Mouse (Mus musculus): ENCODE measurements around the gene Chpf2. TPM values are rescaled to one million over a fixed set of nuclear protein-coding genes. Genes with fewer than 3 reads are reported as not detected.

The Chpf2 gene
- total RNA-seq (2012; rRNA removed) (37.1 and 37.9 TPM in 2 replicates), polyA plus RNA-seq (2012; ENCODE audit: insufficient read depth in 1 of 2, insufficient read length in 2 of 2, low read depth in 1 of 2, low replicate concordance in 2 of 2, missing spikeins in 1 of 2) (10 to 100 TPM in 1 of 2 experiments, not detected in 1; 39.7 TPM)

GRCm38 (mm10) chr5:24586547-24587199 lies at the start of gene Chpf2:
TSS of gene Chpf2 (plus strand) at chr5:24586741.
- H3K36me3 ChIP-seq (ENCODE audit: control insufficient read depth in 1 of 2, insufficient read depth in 2 of 2, low read length in 2 of 2) = peaks cover 7 to 8% of the 10 kb centered on the region in 2 experiments; a peak in 3 of 4 replicates
- H3K4me3 ChIP-seq (ENCODE audit: control insufficient read depth in 1 of 2, insufficient read depth in 1 of 2, low read depth in 2 of 2, low read length in 2 of 2) = peak within 1 kb of the TSS; percentile 86 to 91
- H3K27me3 ChIP-seq (ENCODE audit: control insufficient read depth in 1 of 2, insufficient read depth in 2 of 2, low read length in 2 of 2) = no peaks in the 10 kb centered on the region
- TF ChIP-seq MYB (IDR thresholded peaks at IDR 0.05; ENCODE audit: low read depth, low read length) (no peak), NELFE (IDR thresholded peaks at IDR 0.05; ENCODE audit: low read depth, low read length) (peak; percentile 95), POLR2A (IDR thresholded peaks at IDR 0.05; ENCODE audit: control insufficient read depth in 1 of 2, insufficient read depth in 1 of 2, low read depth in 1 of 2, low read length in 2 of 2, poor library complexity in 1 of 2) (peak; percentile 93 to 94), TBP (IDR thresholded peaks at IDR 0.05; ENCODE audit: low read depth, low read length) (peak; percentile 85; the same call in 1 of the 2 replicates), EP300 (IDR thresholded peaks at IDR 0.05; ENCODE audit: low read depth in 1 of 2, low read length in 2 of 2) (0 out of 4 replicates have a peak, but pooled peaks have one; percentile 12 to 22), JUND (IDR thresholded peaks at IDR 0.05; ENCODE audit: low read depth, low read length) (no peak), UBTF (IDR thresholded peaks at IDR 0.05; ENCODE audit: borderline replicate concordance, insufficient read depth, low read depth, low read length) (no peak), TCF12 (IDR thresholded peaks at IDR 0.05; ENCODE audit: low read depth, low read length) (peak; percentile 73), ZKSCAN1 (IDR thresholded peaks at IDR 0.05; ENCODE audit: low read depth, low read length) (no peak), CHD1 (IDR thresholded peaks at IDR 0.05; ENCODE audit: low read depth, low read length) (0 out of 2 replicates have a peak, but pooled peaks have one; percentile 50), E2F4 (IDR thresholded peaks at IDR 0.05; ENCODE audit: borderline replicate concordance, low read depth, low read length) (0 out of 2 replicates have a peak, but pooled peaks have one; percentile 32), MAZ (IDR thresholded peaks at IDR 0.05; ENCODE audit: low read depth, low read length) (0 out of 2 replicates have a peak, but pooled peaks have one; percentile 41), POLR2AphosphoS5 (IDR thresholded peaks at IDR 0.05; ENCODE audit: borderline replicate concordance, low read depth, low read length) (0 out of 2 replicates have a peak, but pooled peaks have one; percentile 59), SIN3A (IDR thresholded peaks at IDR 0.05; ENCODE audit: low read length) (peak; percentile 94), CHD2 (IDR thresholded peaks at IDR 0.05; ENCODE audit: low read length) (no peak), ELF1 (IDR thresholded peaks at IDR 0.05; ENCODE audit: low read depth, low read length) (peak; percentile 95), USF1 (IDR thresholded peaks at IDR 0.05; ENCODE audit: low read depth, low read length) (no peak), HCFC1 (IDR thresholded peaks at IDR 0.05; ENCODE audit: low read depth, low read length) (peak; percentile 92), POLR2AphosphoS2 (IDR thresholded peaks at IDR 0.05; ENCODE audit: low read length) (peak; percentile 75; the same call in 1 of the 2 replicates), MYC (IDR thresholded peaks at IDR 0.05; ENCODE audit: low read depth, low read length) (0 out of 2 replicates have a peak, but pooled peaks have one; percentile 3), MXI1 (IDR thresholded peaks at IDR 0.05; ENCODE audit: low read depth, low read length) (peak; percentile 84), MAX (IDR thresholded peaks at IDR 0.05; ENCODE audit: low read length) (peak; percentile 28; the same call in 1 of the 2 replicates)
- peaks cover 3 to 14% of the 10 kb centered on the region in 2 experiments for H3K4me1 ChIP-seq (ENCODE audit: control insufficient read depth in 1 of 2, insufficient read depth in 2 of 2, low read length in 2 of 2)
- H3K9ac ChIP-seq (ENCODE audit: control insufficient read depth, low read depth, low read length, poor library complexity, severe bottlenecking) = peak within 1 kb of the TSS; percentile 90
- H3K27ac ChIP-seq (ENCODE audit: control insufficient read depth, low read depth, low read length) = peak within 1 kb of the TSS; percentile 73
- no peaks in the 10 kb centered on the region for H3K9me3 ChIP-seq (replicated peaks; ENCODE audit: insufficient read depth, low read length)
- DNase-seq (ENCODE audit: low read depth, low spot score) = peak; percentile 97
- H3K79me2 ChIP-seq (ENCODE audit: control insufficient read depth, insufficient read depth, low read length, poor library complexity) = peaks cover 28% of the 10 kb centered on the region

Data from MEL (cell line).